Mouse (Mus musculus): ENCODE measurements around the gene Tmem240. TPM values are rescaled to one million over a fixed set of nuclear protein-coding genes. Genes with fewer than 3 reads are reported as not detected.

Gene Tmem240
- polyA plus RNA-seq, 1 experiment from 2014 or later: 0.59 TPM

DNA sequence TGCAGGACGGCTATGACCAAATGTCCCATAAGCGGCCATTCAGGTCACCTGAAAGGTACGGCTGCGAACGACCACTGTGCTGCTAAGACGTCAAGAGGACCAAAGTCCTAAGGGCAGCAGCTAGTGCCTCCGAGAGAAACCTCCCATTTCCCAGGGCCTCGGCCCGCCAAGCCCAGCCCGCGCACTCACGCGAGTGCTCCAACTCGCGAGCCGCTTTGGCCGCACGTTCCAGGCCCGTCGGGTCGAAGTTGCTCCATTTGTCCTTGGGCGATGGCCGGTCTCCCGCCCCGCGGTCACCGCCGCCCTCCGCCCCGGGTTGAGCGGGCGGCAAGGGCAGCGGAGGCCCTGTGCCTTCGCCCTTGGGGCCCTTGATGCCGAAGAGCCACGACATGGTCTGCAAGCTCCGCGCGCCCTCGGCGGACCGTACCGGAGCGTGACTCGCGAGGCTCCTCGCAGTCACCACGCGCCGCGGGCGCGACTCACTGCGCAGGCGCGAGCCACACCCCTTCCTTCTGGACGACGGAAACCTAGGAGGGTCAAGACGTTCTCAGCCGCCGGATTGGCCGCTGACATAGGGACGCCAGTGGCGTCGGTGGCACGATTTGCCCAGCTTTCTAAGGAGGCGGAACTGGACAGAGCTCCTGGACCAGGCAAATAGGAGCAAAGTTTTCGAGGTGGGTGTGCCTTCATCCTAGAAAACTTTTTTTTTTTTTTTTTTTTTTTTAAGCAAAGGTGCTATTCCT, 26.2 kb downstream of the Tmem240 start, which contains the start of gene Atad3a:
TSS of gene Atad3a (minus strand) at position 481 of the 743 bp plus-strand sequence.
- H3K4me2 ChIP-seq: peak within 1 kb of the TSS; percentile 97
- H3K4me1 ChIP-seq: peaks cover 20% of the 10 kb centered on the region
- peak within 1 kb of the TSS; percentile 48 for H3K27ac ChIP-seq
- no peaks in the 10 kb centered on the region for H3K27me3 ChIP-seq
- H3K4me3 ChIP-seq: peak within 1 kb of the TSS; percentile 96
- WGBS: under 1% methylated on average over 68 of the region's 68 CpGs
- no peaks in the 10 kb centered on the region for H3K9me3 ChIP-seq
- peaks cover 16% of the 10 kb centered on the region for H3K36me3 ChIP-seq
- H3K9ac ChIP-seq: peak within 1 kb of the TSS; percentile 83
- peak; percentile 98 for ATAC-seq (ENCODE audit: borderline replicate concordance, extremely low read depth, low FRiP score, low TSS enrichment)

- no peaks in the 10 kb centered on the region for H3K9me3 ChIP-seq
- WGBS: 1% methylated on average over 28 of the region's 28 CpGs
- peak overlapping the region; percentile 48; the same call in 1 of the 2 replicates for H3K27ac ChIP-seq
- H3K9ac ChIP-seq: peak overlapping the region; percentile 83
- peak overlapping the region; percentile 97 for H3K4me2 ChIP-seq
- H3K4me1 ChIP-seq: peaks cover 20% of the 10 kb centered on the region
- ATAC-seq (ENCODE audit: borderline replicate concordance, extremely low read depth, low FRiP score, low TSS enrichment): peak; percentile 7; the same call in 1 of the 2 replicates
- H3K4me3 ChIP-seq: peak overlapping the region; percentile 96
- peaks cover 8% of the 10 kb centered on the region for H3K36me3 ChIP-seq
- no peaks in the 10 kb centered on the region for H3K27me3 ChIP-seq
These were observed 26.9 kb downstream of the Tmem240 start for GRCm38 (mm10) chr4:155761356-155762099.

DNA sequence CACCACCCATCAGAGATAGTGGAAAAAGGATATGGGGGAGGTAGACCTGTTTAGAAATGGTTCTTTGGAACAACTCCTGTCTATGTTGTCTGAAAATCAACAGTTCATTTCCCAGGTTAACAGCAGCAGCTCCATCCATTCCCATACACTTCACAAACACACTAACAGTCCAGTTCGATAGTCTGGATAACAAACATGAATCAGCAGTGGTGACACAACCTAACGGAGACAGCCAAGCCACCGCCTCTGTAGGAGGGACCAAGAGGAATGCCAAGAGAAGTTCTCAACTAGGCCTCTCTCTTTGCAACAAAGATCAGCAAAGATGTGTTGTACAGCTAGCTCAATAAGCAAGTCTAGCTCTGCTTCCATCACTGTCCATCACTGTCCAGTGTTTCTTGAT, 27.8 kb downstream of the Tmem240 start:
- ATAC-seq (ENCODE audit: borderline replicate concordance, extremely low read depth, low FRiP score, low TSS enrichment): no peak
- WGBS: 74% methylated on average over 3 of the region's 3 CpGs
- Histone ChIP-seq H3K4me2 (no peak overlapping the region; the same call in 1 of the 2 replicates), H3K9me3 (no peaks in the 10 kb centered on the region), H3K27ac (no peak overlapping the region), H3K36me3 (0 out of 2 replicates have a peak, but pooled peaks cover under 1% of the 10 kb centered on the region), H3K4me1 (peaks cover 20% of the 10 kb centered on the region), H3K27me3 (no peaks in the 10 kb centered on the region), H3K4me3 (no peak overlapping the region), H3K9ac (no peak overlapping the region)

DNA sequence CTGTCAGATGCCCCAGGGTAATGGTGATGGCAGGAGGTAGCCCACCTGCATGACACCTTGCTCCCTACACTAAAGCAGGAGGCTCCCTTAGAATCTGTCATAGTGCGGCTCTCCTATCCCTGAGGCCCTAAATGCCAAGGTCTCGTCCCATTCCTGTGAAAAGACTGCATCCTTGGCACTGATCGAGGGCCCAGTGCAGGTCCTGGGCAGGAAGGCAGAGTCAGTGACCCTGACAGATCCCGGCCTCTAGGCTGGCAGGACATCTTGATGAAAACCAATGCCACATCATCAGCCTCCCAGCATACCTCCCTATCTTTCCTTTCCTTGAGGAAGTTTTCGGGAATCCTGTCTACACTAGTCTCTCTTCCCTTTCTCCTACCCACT, 34.9 kb downstream of the Tmem240 start:
- WGBS: 63% methylated on average over 5 of the region's 5 CpGs
- H3K4me1 ChIP-seq: peaks cover 22% of the 10 kb centered on the region
- no peak overlapping the region for H3K27ac ChIP-seq
- peak overlapping the region; percentile 85 for H3K4me2 ChIP-seq
- ATAC-seq (ENCODE audit: borderline replicate concordance, extremely low read depth, low FRiP score, low TSS enrichment): no peak
- peak overlapping the region; percentile 49 for H3K4me3 ChIP-seq
- H3K27me3 ChIP-seq: peaks cover 34% of the 10 kb centered on the region
- H3K36me3 ChIP-seq: no peaks in the 10 kb centered on the region
- H3K9me3 ChIP-seq: no peaks in the 10 kb centered on the region
- H3K9ac ChIP-seq: peak overlapping the region; percentile 66; the same call in 1 of the 2 replicates

DNA sequence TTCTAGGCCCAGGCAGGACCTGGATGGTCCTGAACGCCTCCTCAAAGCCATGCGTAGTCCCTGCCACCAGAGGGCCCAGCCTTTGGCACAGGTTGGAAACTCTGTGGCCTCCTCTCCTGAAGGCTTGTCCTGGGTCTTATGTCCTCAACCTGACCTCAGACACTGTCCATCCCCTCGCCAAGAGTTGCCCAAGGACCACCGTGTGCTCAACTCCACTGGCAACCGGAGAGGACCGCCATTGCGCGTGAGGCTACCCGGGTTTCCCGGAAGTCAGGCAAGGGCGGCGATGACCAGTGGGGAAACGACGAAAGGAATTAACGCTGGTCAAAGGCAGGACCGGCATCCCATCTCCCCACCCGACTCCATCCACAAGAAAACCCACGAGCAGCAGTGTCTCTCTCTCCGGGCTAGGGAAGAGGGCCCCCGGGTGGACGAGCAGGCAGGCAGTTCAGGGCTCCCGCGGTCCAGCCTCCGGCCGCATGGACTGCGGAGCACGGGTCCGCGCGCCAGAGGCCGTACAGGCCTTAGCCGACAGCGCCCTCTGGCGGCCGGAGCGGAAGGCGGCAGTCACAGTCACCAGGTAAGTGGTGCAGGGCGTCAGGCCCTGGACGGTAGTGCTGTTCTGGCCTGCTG, 35.4 kb downstream of the Tmem240 start:
- H3K4me1 ChIP-seq: peaks cover 27% of the 10 kb centered on the region
- WGBS: under 1% methylated on average over 30 of the region's 39 CpGs
- peaks cover 34% of the 10 kb centered on the region for H3K27me3 ChIP-seq
- H3K4me2 ChIP-seq: peak overlapping the region; percentile 85
- no peaks in the 10 kb centered on the region for H3K9me3 ChIP-seq
- peak overlapping the region; percentile 71 for H3K27ac ChIP-seq
- H3K36me3 ChIP-seq: no peaks in the 10 kb centered on the region
- peak overlapping the region; percentile 49 for H3K4me3 ChIP-seq
- peak overlapping the region; percentile 66 for H3K9ac ChIP-seq
- peak; percentile 86 for ATAC-seq (ENCODE audit: borderline replicate concordance, extremely low read depth, low FRiP score, low TSS enrichment)

DNA sequence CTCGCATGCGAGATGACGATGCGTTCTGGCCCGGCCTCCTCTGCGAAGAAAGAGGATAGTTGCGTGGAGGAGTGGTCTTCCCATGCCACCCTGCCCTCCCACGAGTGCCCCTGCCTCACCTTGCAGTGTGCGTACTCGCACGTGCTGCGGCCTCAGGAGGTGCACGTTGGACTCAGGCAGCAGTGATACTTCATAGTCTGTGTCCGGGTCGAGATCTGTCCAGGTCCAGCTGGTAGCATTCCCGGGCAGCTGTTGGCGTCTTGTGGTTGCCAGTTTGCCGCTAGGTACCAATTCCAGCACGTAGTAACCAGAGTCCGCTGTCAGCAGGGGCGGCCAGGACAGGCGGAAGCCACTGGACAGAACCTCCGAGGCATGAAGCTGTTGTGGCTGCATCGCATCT, 36.0 kb downstream of the Tmem240 start:
- Histone ChIP-seq H3K36me3 (no peaks in the 10 kb centered on the region), H3K27ac (no peak overlapping the region), H3K4me3 (peak overlapping the region; percentile 49), H3K4me1 (peaks cover 34% of the 10 kb centered on the region), H3K9ac (peak overlapping the region; percentile 66), H3K4me2 (peak overlapping the region; percentile 85), H3K27me3 (peaks cover 34% of the 10 kb centered on the region), H3K9me3 (no peaks in the 10 kb centered on the region)
- 35% methylated on average over 24 of the region's 24 CpGs for WGBS
- no peak for ATAC-seq (ENCODE audit: borderline replicate concordance, extremely low read depth, low FRiP score, low TSS enrichment)

DNA sequence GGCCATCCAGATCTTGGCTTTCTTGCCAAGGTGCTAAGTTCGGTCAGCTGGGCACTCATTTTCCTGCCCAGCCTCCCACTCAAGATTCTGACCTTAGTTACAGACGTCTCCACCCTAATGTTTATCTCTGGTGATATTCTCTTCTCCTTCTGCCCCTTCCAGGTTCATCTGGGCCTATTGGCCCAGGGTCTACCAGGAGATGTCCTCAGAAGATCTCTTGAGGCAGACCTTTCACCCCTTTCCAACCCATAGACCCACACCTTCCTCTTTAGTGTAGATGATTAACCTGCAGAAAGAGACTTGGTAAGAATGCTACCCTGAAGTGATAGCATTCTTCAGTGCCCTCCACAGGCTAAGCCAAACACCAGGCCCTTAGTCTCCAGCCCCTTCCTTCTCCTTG, 37.1 kb downstream of the Tmem240 start:
- ATAC-seq (ENCODE audit: borderline replicate concordance, extremely low read depth, low FRiP score, low TSS enrichment): no peak

GRCm38 (mm10) chr4:155772786-155773185, 38.2 kb downstream of the Tmem240 start:
- Histone ChIP-seq H3K36me3 (no peaks in the 10 kb centered on the region), H3K4me3 (no peak overlapping the region), H3K27me3 (peaks cover 34% of the 10 kb centered on the region), H3K4me2 (no peak overlapping the region), H3K9ac (no peak overlapping the region), H3K4me1 (peaks cover 51% of the 10 kb centered on the region), H3K27ac (no peak overlapping the region), H3K9me3 (no peaks in the 10 kb centered on the region)
- ATAC-seq (ENCODE audit: borderline replicate concordance, extremely low read depth, low FRiP score, low TSS enrichment): no peak
- 85% methylated on average over 13 of the region's 13 CpGs for WGBS

More for the DNA sequence above, 37.1 kb downstream of the Tmem240 start:
- WGBS: 70% methylated on average over 2 of the region's 2 CpGs
- Histone ChIP-seq H3K4me1 (peaks cover 43% of the 10 kb centered on the region), H3K4me3 (no peak overlapping the region), H3K9me3 (no peaks in the 10 kb centered on the region), H3K9ac (no peak overlapping the region), H3K27me3 (peaks cover 34% of the 10 kb centered on the region), H3K27ac (no peak overlapping the region), H3K36me3 (no peaks in the 10 kb centered on the region), H3K4me2 (no peak overlapping the region)

- no peak for ATAC-seq (ENCODE audit: borderline replicate concordance, extremely low read depth, low FRiP score, low TSS enrichment)
- peaks cover 34% of the 10 kb centered on the region for H3K27me3 ChIP-seq
- no peaks in the 10 kb centered on the region for H3K9me3 ChIP-seq
- no peak overlapping the region for H3K9ac ChIP-seq
- H3K36me3 ChIP-seq: no peaks in the 10 kb centered on the region
- H3K4me2 ChIP-seq: peak overlapping the region; percentile 76
- no peak overlapping the region for H3K27ac ChIP-seq
- 37% methylated on average over 5 of the region's 5 CpGs for whole genome bisulfite sequencing
- H3K4me1 ChIP-seq: peaks cover 54% of the 10 kb centered on the region
- H3K4me3 ChIP-seq: peak overlapping the region; percentile 37
These were observed 38.9 kb downstream of the Tmem240 start for GRCm38 (mm10) chr4:155773335-155774078.

DNA sequence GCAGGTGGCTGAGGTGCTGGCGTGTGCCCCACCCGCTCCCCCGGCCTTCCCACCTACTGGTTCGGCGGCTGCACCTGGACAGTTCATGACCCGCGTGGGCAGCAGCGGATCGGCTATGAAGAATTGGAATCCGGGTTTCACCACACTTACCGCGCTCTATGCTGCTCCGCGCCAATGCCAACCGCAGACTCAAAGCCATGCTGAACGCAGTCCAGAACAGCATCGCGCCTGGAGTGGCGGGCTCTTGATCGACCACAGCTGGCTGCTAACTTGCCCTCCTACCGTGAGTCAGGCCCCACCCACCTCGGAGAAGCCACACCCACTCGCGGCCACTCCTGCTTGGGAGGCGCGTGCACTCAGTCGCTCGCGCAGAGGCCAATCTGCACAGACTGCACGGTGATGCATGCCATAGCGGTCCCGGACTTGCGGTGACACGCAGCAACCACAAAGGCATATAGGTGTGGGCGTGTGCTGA, 39.7 kb downstream of the Tmem240 start, which contains the start of gene Vwa1:
TSS of gene Vwa1 (minus strand) at position 419 of the 475 bp plus-strand sequence.
- H3K4me3 ChIP-seq: peak within 1 kb of the TSS; percentile 37
- H3K9ac ChIP-seq: peak within 1 kb of the TSS; percentile 31
- H3K4me2 ChIP-seq: peak within 1 kb of the TSS; percentile 76
- H3K36me3 ChIP-seq: no peaks in the 10 kb centered on the region
- peak within 1 kb of the TSS; percentile 39 for H3K27ac ChIP-seq
- WGBS: under 1% methylated on average over 35 of the region's 35 CpGs
- ATAC-seq (ENCODE audit: borderline replicate concordance, extremely low read depth, low FRiP score, low TSS enrichment): peak; percentile 71
- H3K27me3 ChIP-seq: peaks cover 34% of the 10 kb centered on the region
- peaks cover 52% of the 10 kb centered on the region for H3K4me1 ChIP-seq
- no peaks in the 10 kb centered on the region for H3K9me3 ChIP-seq
